Mouse (Mus musculus) myocyte (in vitro differentiated cells): ENCODE measurements around the gene Idh3a.

Experiments used
- CEBPB ChIP-seq: IDR thresholded peaks from 2 replicates; pipeline ENCODE4 v1.6.1; 2011; ENCODE audit warnings: mild to moderate bottlenecking, moderate library complexity; ENCODE audit not compliant: poor library complexity, insufficient read depth, severe bottlenecking
- MAX ChIP-seq: IDR thresholded peaks from one replicate; pipeline ENCODE4 v1.6.1; 2011; ENCODE audit warnings: low read depth, mild to moderate bottlenecking, control low read depth
- MYOG ChIP-seq, 3 experiments: IDR thresholded peaks; one replicate each; pipeline ENCODE4 v1.6.1; 2011; ENCODE audit warnings: control low read depth in 2 of 3, low read depth in 2 of 3, mild to moderate bottlenecking in 2 of 3; ENCODE audit not compliant: insufficient read length in 2 of 3, control insufficient read depth in 1 of 3, insufficient read depth in 1 of 3
- POLR2A ChIP-seq: IDR thresholded peaks from one replicate; pipeline ENCODE4 v1.6.1; 2011; ENCODE audit warnings: low read depth, mild to moderate bottlenecking, control low read depth, moderate library complexity; ENCODE audit not compliant: insufficient read length
- REST ChIP-seq: IDR thresholded peaks from one replicate; pipeline ENCODE4 v1.6.1; 2011; ENCODE audit warnings: mild to moderate bottlenecking, control low read depth, moderate library complexity; ENCODE audit not compliant: insufficient read depth, insufficient read length
- USF1 ChIP-seq: IDR thresholded peaks from one replicate; pipeline ENCODE4 v1.6.1; 2011; ENCODE audit warnings: low read depth, mild to moderate bottlenecking, control low read depth, moderate library complexity

DNA sequence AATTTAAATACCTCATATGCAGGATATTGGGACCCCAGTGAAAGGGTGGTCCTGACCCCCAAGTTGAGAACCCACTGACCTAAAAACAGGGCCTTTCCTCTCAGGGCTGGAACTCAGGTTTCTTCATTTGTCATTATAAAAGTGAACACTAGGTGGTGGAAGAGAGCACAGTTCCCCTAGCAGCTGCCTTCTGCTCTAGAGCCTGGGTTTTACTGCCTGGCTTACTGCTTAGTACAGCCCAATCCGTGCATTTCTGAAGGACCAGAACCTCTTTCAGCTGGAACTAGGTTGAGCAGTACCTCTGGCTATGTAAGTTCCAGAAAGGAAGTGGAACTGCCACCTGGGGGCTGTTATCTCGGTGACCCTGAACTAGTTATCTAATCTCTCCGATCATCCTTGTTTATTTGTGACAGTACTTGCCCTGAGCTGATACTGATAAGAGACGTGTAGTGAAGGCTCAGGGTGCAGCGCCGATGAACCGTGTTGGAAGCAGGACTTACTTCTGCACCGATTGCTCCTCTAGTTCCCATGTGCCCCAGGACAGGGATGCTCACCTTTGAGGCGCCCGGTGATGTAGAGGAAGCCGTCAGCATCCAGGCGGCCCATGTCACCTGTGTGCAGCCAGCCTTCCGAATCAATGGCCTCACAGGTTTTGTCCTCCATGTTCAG lies 28.2 kb downstream of the Idh3a start:
- TF ChIP-seq CEBPB (no peak), MYOG (IDR thresholded peaks at IDR 0.05; ENCODE audit: control insufficient read depth in 1 of 3, insufficient read depth in 1 of 3, insufficient read length in 2 of 3, low read depth in 2 of 3) (peak in 1 of 3 experiments; percentile 33), USF1 (no peak), POLR2A (no peak), MAX (no peak), REST (no peak)
